Mouse (Mus musculus): ENCODE measurements around the gene Ece1. TPM values are rescaled to one million over a fixed set of nuclear protein-coding genes. Genes with fewer than 3 reads are reported as not detected.

Gene Ece1
- polyA plus RNA-seq, 1 experiment from 2014 or later = 49.1 TPM

DNA sequence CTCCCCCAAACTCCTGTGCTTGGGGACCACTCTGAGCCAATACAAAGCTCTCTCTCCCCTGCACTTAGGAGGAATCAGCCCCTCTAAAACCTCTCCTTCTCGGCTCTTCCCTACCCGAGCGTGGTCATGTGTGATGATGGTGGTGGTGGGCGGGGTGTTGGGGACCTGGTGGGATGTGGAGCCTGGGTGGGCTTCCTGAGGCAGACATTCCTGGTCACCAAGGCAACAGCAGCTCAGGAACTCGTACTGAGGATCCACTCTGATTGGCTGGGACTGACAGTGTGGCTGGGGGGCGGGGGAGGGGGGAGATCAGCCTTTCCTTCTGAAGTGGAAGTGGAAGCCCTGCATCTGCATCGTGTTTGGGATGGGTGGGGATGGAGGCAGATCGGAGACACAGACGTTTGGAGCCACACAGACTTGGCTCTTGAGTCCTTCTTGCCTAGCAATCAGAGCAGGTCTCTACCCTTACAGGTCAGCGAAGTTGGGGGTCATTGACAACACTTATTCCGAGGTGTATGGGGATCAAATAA lies 30.7 kb downstream of the Ece1 start:
- WGBS = 34% methylated on average over 11 of the region's 11 CpGs
- Histone ChIP-seq H3K9me3 (ENCODE audit: control insufficient read depth) (no peaks in the 10 kb centered on the region), H3K27ac (ENCODE audit: low read depth, low read length) (no peak overlapping the region), H3K27me3 (replicated peaks; ENCODE audit: control insufficient read depth, insufficient read depth, low read length) (no peaks in the 10 kb centered on the region), H3K9ac (ENCODE audit: low read depth, low read length) (no peak overlapping the region), H3K4me3 (ENCODE audit: low read depth, low read length) (no peak overlapping the region), H3K4me2 (replicated peaks; ENCODE audit: low read depth) (no peak overlapping the region), H3K36me3 (ENCODE audit: control insufficient read depth, insufficient read depth) (no peaks in the 10 kb centered on the region; the same call in 1 of the 2 replicates), H3K4me1 (replicated peaks; ENCODE audit: control insufficient read depth, insufficient read depth, low read length) (no peaks in the 10 kb centered on the region; the same call in 1 of the 2 replicates)
- ATAC-seq = no peak
- no peak for TF ChIP-seq CTCF (IDR thresholded peaks at IDR 0.05; ENCODE audit: low read depth)

- Histone ChIP-seq H3K36me3 (ENCODE audit: control insufficient read depth, insufficient read depth) (no peaks in the 10 kb centered on the region), H3K4me2 (replicated peaks; ENCODE audit: low read depth) (no peak overlapping the region), H3K27me3 (replicated peaks; ENCODE audit: control insufficient read depth, insufficient read depth, low read length) (no peaks in the 10 kb centered on the region), H3K9me3 (ENCODE audit: control insufficient read depth) (no peaks in the 10 kb centered on the region), H3K27ac (ENCODE audit: low read depth, low read length) (no peak overlapping the region), H3K4me3 (ENCODE audit: low read depth, low read length) (no peak overlapping the region), H3K9ac (ENCODE audit: low read depth, low read length) (no peak overlapping the region), H3K4me1 (replicated peaks; ENCODE audit: control insufficient read depth, insufficient read depth, low read length) (no peaks in the 10 kb centered on the region; the same call in 1 of the 2 replicates)
- no peak for ATAC-seq
- WGBS = 49% methylated on average over 12 of the region's 12 CpGs
- TF ChIP-seq CTCF (IDR thresholded peaks at IDR 0.05; ENCODE audit: low read depth) = no peak
Measured at GRCm38 (mm10) chr4:137896612-137897297, 34.7 kb downstream of the Ece1 start.

DNA sequence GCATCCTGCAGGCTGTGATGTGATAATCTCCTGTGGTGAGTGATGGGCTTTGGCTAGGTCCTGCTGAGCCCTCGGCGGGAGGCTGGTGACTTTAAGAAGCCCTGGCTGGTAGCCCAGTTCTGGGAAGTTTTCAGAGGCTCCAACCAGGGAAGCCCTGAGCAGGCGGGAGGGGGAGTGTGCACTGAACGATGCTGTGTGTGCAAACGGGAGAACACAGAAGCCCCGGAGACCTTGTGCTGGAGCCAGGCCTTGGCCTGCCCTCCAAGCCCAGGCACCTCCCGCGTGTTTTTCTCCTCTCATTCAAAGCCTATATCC lies 35.2 kb downstream of the Ece1 start:
- Histone ChIP-seq H3K36me3 (ENCODE audit: control insufficient read depth, insufficient read depth) (no peaks in the 10 kb centered on the region), H3K4me3 (ENCODE audit: low read depth, low read length) (no peak overlapping the region), H3K27me3 (replicated peaks; ENCODE audit: control insufficient read depth, insufficient read depth, low read length) (no peaks in the 10 kb centered on the region), H3K27ac (ENCODE audit: low read depth, low read length) (no peak overlapping the region), H3K9me3 (ENCODE audit: control insufficient read depth) (no peaks in the 10 kb centered on the region), H3K4me1 (replicated peaks; ENCODE audit: control insufficient read depth, insufficient read depth, low read length) (no peaks in the 10 kb centered on the region; the same call in 1 of the 2 replicates), H3K4me2 (replicated peaks; ENCODE audit: low read depth) (no peak overlapping the region), H3K9ac (ENCODE audit: low read depth, low read length) (no peak overlapping the region)
- no peak for ATAC-seq
- WGBS = 41% methylated on average over 8 of the region's 8 CpGs
- TF ChIP-seq CTCF (IDR thresholded peaks at IDR 0.05; ENCODE audit: low read depth) = no peak

DNA sequence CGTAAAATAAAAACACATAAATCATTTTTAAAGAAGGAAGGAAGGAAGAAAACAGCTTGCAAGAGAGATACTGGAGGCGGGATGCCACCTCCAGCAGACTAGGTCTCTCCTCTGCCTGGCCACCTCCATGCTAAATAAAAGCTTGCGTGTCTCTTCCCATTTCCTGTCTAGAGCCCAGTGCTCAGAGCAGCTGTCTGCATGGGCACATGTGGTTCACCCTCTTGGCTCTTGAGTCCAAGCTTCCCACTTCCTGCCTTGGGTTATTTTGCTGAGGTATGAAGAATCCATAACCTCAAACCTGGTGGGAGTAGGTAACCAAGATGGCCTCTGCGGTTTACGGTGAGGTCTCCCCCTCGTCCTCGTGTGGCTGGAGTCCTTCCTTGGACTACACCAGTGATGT lies 36.5 kb downstream of the Ece1 start:
- no peak overlapping the region for H3K4me2 ChIP-seq (replicated peaks; ENCODE audit: low read depth)
- no peaks in the 10 kb centered on the region; the same call in 1 of the 2 replicates for H3K4me1 ChIP-seq (replicated peaks; ENCODE audit: control insufficient read depth, insufficient read depth, low read length)
- H3K9me3 ChIP-seq (ENCODE audit: control insufficient read depth) = no peaks in the 10 kb centered on the region
- TF ChIP-seq CTCF (IDR thresholded peaks at IDR 0.05; ENCODE audit: low read depth) = no peak
- no peak overlapping the region for H3K4me3 ChIP-seq (ENCODE audit: low read depth, low read length)
- WGBS = 78% methylated on average over 7 of the region's 7 CpGs
- H3K36me3 ChIP-seq (ENCODE audit: control insufficient read depth, insufficient read depth) = no peaks in the 10 kb centered on the region
- H3K9ac ChIP-seq (ENCODE audit: low read depth, low read length) = no peak overlapping the region
- ATAC-seq = no peak
- H3K27me3 ChIP-seq (replicated peaks; ENCODE audit: control insufficient read depth, insufficient read depth, low read length) = no peaks in the 10 kb centered on the region
- no peak overlapping the region for H3K27ac ChIP-seq (ENCODE audit: low read depth, low read length)

DNA sequence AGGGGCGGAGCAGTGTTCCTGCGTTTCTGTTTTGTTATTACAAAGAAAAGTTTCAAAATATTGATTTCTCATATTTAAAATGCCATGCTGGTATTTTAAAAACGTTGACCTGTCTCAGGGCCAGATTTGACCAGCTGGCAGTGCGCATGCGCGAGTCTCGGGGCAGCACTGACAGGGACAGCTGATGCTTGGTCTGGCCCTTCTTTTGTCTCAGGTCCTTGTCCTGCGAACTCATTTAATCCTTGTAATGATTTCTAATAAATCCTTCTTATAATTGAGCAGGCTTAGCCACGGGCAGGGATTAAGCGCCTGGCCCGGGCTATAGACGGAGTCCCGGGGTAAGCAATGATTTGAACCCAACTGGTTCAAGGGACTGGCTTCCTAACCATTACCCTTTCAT lies 40.2 kb downstream of the Ece1 start:
- Histone ChIP-seq H3K4me2 (replicated peaks; ENCODE audit: low read depth) (no peak overlapping the region), H3K36me3 (ENCODE audit: control insufficient read depth, insufficient read depth) (no peaks in the 10 kb centered on the region), H3K4me1 (replicated peaks; ENCODE audit: control insufficient read depth, insufficient read depth, low read length) (no peaks in the 10 kb centered on the region; the same call in 1 of the 2 replicates), H3K27ac (ENCODE audit: low read depth, low read length) (no peak overlapping the region), H3K4me3 (ENCODE audit: low read depth, low read length) (no peak overlapping the region), H3K27me3 (replicated peaks; ENCODE audit: control insufficient read depth, insufficient read depth, low read length) (no peaks in the 10 kb centered on the region), H3K9ac (ENCODE audit: low read depth, low read length) (no peak overlapping the region), H3K9me3 (ENCODE audit: control insufficient read depth) (no peaks in the 10 kb centered on the region)
- ATAC-seq = no peak
- WGBS = 83% methylated on average over 13 of the region's 13 CpGs
- TF ChIP-seq CTCF (IDR thresholded peaks at IDR 0.05; ENCODE audit: low read depth) = no peak

- no peak for TF ChIP-seq CTCF (IDR thresholded peaks at IDR 0.05; ENCODE audit: low read depth)
- ATAC-seq = no peak
- H3K9ac ChIP-seq (ENCODE audit: low read depth, low read length) = no peak overlapping the region
- H3K36me3 ChIP-seq (ENCODE audit: control insufficient read depth, insufficient read depth) = no peaks in the 10 kb centered on the region
- H3K4me3 ChIP-seq (ENCODE audit: low read depth, low read length) = no peak overlapping the region
- H3K4me2 ChIP-seq (replicated peaks; ENCODE audit: low read depth) = no peak overlapping the region
- no peaks in the 10 kb centered on the region; the same call in none of the 2 replicates for H3K4me1 ChIP-seq (replicated peaks; ENCODE audit: control insufficient read depth, insufficient read depth, low read length)
- WGBS = 49% methylated on average over 7 of the region's 7 CpGs
- H3K27ac ChIP-seq (ENCODE audit: low read depth, low read length) = no peak overlapping the region
- H3K27me3 ChIP-seq (replicated peaks; ENCODE audit: control insufficient read depth, insufficient read depth, low read length) = no peaks in the 10 kb centered on the region
- no peaks in the 10 kb centered on the region for H3K9me3 ChIP-seq (ENCODE audit: control insufficient read depth)
Measured at GRCm38 (mm10) chr4:137902873-137903272, 40.8 kb downstream of the Ece1 start.
